Mouse (Mus musculus) forebrain, embryonic 15.5 days (tissue): Measurements from ENCODE around the gene Sptb. TPM values are rescaled to one million over a fixed set of nuclear protein-coding genes. Genes with fewer than 3 reads are reported as not detected.

Experiments
- ATAC-seq: fragments of 200-750 bp; cut with Nextera tagmentation; replicated peaks from 2 replicates; pipeline ENCODE4 v1.8.0; 2017; ENCODE audit warnings: mild to moderate bottlenecking, moderate TSS enrichment, moderate library complexity
- H3K27ac ChIP-seq: fragments of 300-500 bp; sonication (generic); replicated peaks from 2 replicates; pipeline ENCODE4 v1.5.1; 2015; ENCODE audit warnings: mild to moderate bottlenecking, inconsistent platforms
- H3K27me3 ChIP-seq: fragments of 300-500 bp; sonication (generic); 2 replicates; pipeline ENCODE4 v1.6.1; 2015; ENCODE audit warnings: inconsistent platforms
- H3K36me3 ChIP-seq: fragments of 300-500 bp; sonication (generic); 2 replicates; pipeline ENCODE4 v1.6.1; 2015; ENCODE audit warnings: mild to moderate bottlenecking, inconsistent platforms
- H3K4me1 ChIP-seq: fragments of 300-500 bp; sonication (generic); 2 replicates; pipeline ENCODE4 v1.6.1; 2015; ENCODE audit warnings: inconsistent platforms
- H3K4me2 ChIP-seq: fragments of 300-500 bp; sonication (generic); replicated peaks from 2 replicates; pipeline ENCODE4 v1.6.1; 2015; ENCODE audit warnings: mild to moderate bottlenecking, inconsistent platforms
- H3K4me3 ChIP-seq: fragments of 300-500 bp; sonication (generic); 2 replicates; pipeline ENCODE4 v1.5.1; 2015; ENCODE audit warnings: mild to moderate bottlenecking, inconsistent platforms
- H3K9ac ChIP-seq: fragments of 300-500 bp; sonication (generic); replicated peaks from 2 replicates; pipeline ENCODE4 v1.6.1; 2015; ENCODE audit warnings: mild to moderate bottlenecking, inconsistent platforms
- H3K9me3 ChIP-seq: fragments of 300-500 bp; sonication (generic); 2 replicates; pipeline ENCODE4 v1.6.1; 2016; ENCODE audit warnings: inconsistent platforms
- WGBS: fragments of 180-500 bp; shearing (Covaris S2); methylation state at CpG from one replicate; pipeline ENCODE4 v1.1.7; 2015; ENCODE audit warnings: mixed read lengths; 5-methylcytosine and 5-hydroxymethylcytosine counted together
- polyA plus RNA-seq: library from polyadenylated mRNA; unstranded; fragments of >200 nt; fragmentation: Nextera tagmentation; extraction: Ambion mirVana; gene quantifications from 2 replicates; pipeline ENCODE4 v1.2.1, GENCODE M21; 2015

The Sptb gene
- polyA plus RNA-seq, 1 experiment from 2014 or later, result 1.1 TPM

GRCm38 (mm10) chr12:76579806-76580205, 130.5 kb downstream of the Sptb start:
- Histone ChIP-seq H3K9ac (no peak overlapping the region), H3K27ac (no peak overlapping the region), H3K4me3 (no peak overlapping the region), H3K9me3 (no peaks in the 10 kb centered on the region), H3K4me2 (no peak overlapping the region), H3K27me3 (no peaks in the 10 kb centered on the region), H3K4me1 (0 out of 2 replicates have a peak, but pooled peaks cover 8% of the 10 kb centered on the region), H3K36me3 (no peaks in the 10 kb centered on the region)
- WGBS, result 97% methylated on average over 1 of the region's 1 CpGs
- ATAC-seq, result no peak

- 82% methylated on average over 2 of the region's 2 CpGs for WGBS
- H3K27me3 ChIP-seq, result no peaks in the 10 kb centered on the region
- no peak overlapping the region for H3K27ac ChIP-seq
- 0 out of 2 replicates have a peak, but pooled peaks cover 8% of the 10 kb centered on the region for H3K4me1 ChIP-seq
- H3K36me3 ChIP-seq, result no peaks in the 10 kb centered on the region
- no peak overlapping the region for H3K9ac ChIP-seq
- no peaks in the 10 kb centered on the region for H3K9me3 ChIP-seq
- H3K4me3 ChIP-seq, result no peak overlapping the region
- H3K4me2 ChIP-seq, result no peak overlapping the region
- no peak for ATAC-seq
These were observed 131.9 kb downstream of the Sptb start for GRCm38 (mm10) chr12:76578465-76578864.

GRCm38 (mm10) chr12:76577858-76578257, 132.5 kb downstream of the Sptb start:
- H3K27ac ChIP-seq, result no peak overlapping the region
- H3K4me1 ChIP-seq, result 0 out of 2 replicates have a peak, but pooled peaks cover 4% of the 10 kb centered on the region
- H3K27me3 ChIP-seq, result no peaks in the 10 kb centered on the region
- no peak overlapping the region for H3K4me3 ChIP-seq
- H3K36me3 ChIP-seq, result no peaks in the 10 kb centered on the region
- no peak for ATAC-seq
- WGBS, result 94% methylated on average over 16 of the region's 16 CpGs
- no peaks in the 10 kb centered on the region for H3K9me3 ChIP-seq
- no peak overlapping the region for H3K4me2 ChIP-seq
- no peak overlapping the region for H3K9ac ChIP-seq

- no peaks in the 10 kb centered on the region for H3K36me3 ChIP-seq
- H3K4me1 ChIP-seq, result no peaks in the 10 kb centered on the region
- no peak overlapping the region for H3K27ac ChIP-seq
- 95% methylated on average over 8 of the region's 8 CpGs for WGBS
- H3K4me2 ChIP-seq, result no peak overlapping the region
- H3K27me3 ChIP-seq, result no peaks in the 10 kb centered on the region
- no peak overlapping the region for H3K4me3 ChIP-seq
- no peaks in the 10 kb centered on the region for H3K9me3 ChIP-seq
- ATAC-seq, result no peak
- no peak overlapping the region for H3K9ac ChIP-seq
These were observed 133.5 kb downstream of the Sptb start for GRCm38 (mm10) chr12:76576806-76577205.

GRCm38 (mm10) chr12:76576061-76576460, 134.3 kb downstream of the Sptb start:
- Histone ChIP-seq H3K4me3 (no peak overlapping the region), H3K4me1 (no peaks in the 10 kb centered on the region), H3K27me3 (no peaks in the 10 kb centered on the region), H3K36me3 (no peaks in the 10 kb centered on the region), H3K9ac (no peak overlapping the region), H3K27ac (no peak overlapping the region), H3K9me3 (no peaks in the 10 kb centered on the region), H3K4me2 (no peak overlapping the region)
- WGBS, result 90% methylated on average over 9 of the region's 9 CpGs
- ATAC-seq, result no peak

- Histone ChIP-seq H3K4me3 (no peak overlapping the region), H3K27ac (no peak overlapping the region), H3K4me2 (no peak overlapping the region), H3K27me3 (no peaks in the 10 kb centered on the region), H3K9ac (no peak overlapping the region), H3K4me1 (no peaks in the 10 kb centered on the region), H3K9me3 (no peaks in the 10 kb centered on the region), H3K36me3 (no peaks in the 10 kb centered on the region)
- WGBS, result 90% methylated on average over 6 of the region's 6 CpGs
- ATAC-seq, result no peak
These were observed 135.5 kb downstream of the Sptb start for GRCm38 (mm10) chr12:76574815-76575214.

- Histone ChIP-seq H3K27me3 (no peaks in the 10 kb centered on the region), H3K9ac (no peak overlapping the region), H3K4me2 (no peak overlapping the region), H3K4me1 (no peaks in the 10 kb centered on the region), H3K9me3 (no peaks in the 10 kb centered on the region), H3K36me3 (no peaks in the 10 kb centered on the region), H3K4me3 (no peak overlapping the region), H3K27ac (no peak overlapping the region)
- WGBS, result 94% methylated on average over 6 of the region's 6 CpGs
- no peak for ATAC-seq
These were observed 137.0 kb downstream of the Sptb start for GRCm38 (mm10) chr12:76573381-76573780.

GRCm38 (mm10) chr12:76572261-76573251, 137.8 kb downstream of the Sptb start:
- WGBS, result 69% methylated on average over 27 of the region's 27 CpGs
- no peaks in the 10 kb centered on the region for H3K4me1 ChIP-seq
- no peak overlapping the region for H3K4me3 ChIP-seq
- no peaks in the 10 kb centered on the region for H3K36me3 ChIP-seq
- no peaks in the 10 kb centered on the region for H3K9me3 ChIP-seq
- H3K9ac ChIP-seq, result no peak overlapping the region
- no peak overlapping the region for H3K27ac ChIP-seq
- no peak for ATAC-seq
- H3K4me2 ChIP-seq, result no peak overlapping the region
- H3K27me3 ChIP-seq, result no peaks in the 10 kb centered on the region

GRCm38 (mm10) chr12:76571266-76571665, 139.1 kb downstream of the Sptb start:
- no peak overlapping the region for H3K4me3 ChIP-seq
- no peaks in the 10 kb centered on the region for H3K27me3 ChIP-seq
- H3K4me1 ChIP-seq, result no peaks in the 10 kb centered on the region
- H3K9ac ChIP-seq, result no peak overlapping the region
- no peak overlapping the region for H3K27ac ChIP-seq
- WGBS, result 75% methylated on average over 10 of the region's 10 CpGs
- no peaks in the 10 kb centered on the region for H3K9me3 ChIP-seq
- no peak for ATAC-seq
- H3K4me2 ChIP-seq, result no peak overlapping the region
- no peaks in the 10 kb centered on the region for H3K36me3 ChIP-seq

GRCm38 (mm10) chr12:76570221-76570940, 140.0 kb downstream of the Sptb start:
- WGBS, result 77% methylated on average over 9 of the region's 9 CpGs
- Histone ChIP-seq H3K4me1 (no peaks in the 10 kb centered on the region), H3K9ac (no peak overlapping the region), H3K36me3 (no peaks in the 10 kb centered on the region), H3K27ac (no peak overlapping the region), H3K4me2 (no peak overlapping the region), H3K27me3 (no peaks in the 10 kb centered on the region), H3K9me3 (no peaks in the 10 kb centered on the region), H3K4me3 (no peak overlapping the region)
- ATAC-seq, result no peak

GRCm38 (mm10) chr12:76566284-76566683, 144.1 kb downstream of the Sptb start:
- no peaks in the 10 kb centered on the region for H3K36me3 ChIP-seq
- H3K9ac ChIP-seq, result no peak overlapping the region
- no peak overlapping the region for H3K4me2 ChIP-seq
- H3K27me3 ChIP-seq, result no peaks in the 10 kb centered on the region
- H3K4me1 ChIP-seq, result no peaks in the 10 kb centered on the region
- H3K4me3 ChIP-seq, result no peak overlapping the region
- no peak overlapping the region for H3K27ac ChIP-seq
- H3K9me3 ChIP-seq, result no peaks in the 10 kb centered on the region
- ATAC-seq, result no peak
- WGBS, result 93% methylated on average over 10 of the region's 10 CpGs

- Histone ChIP-seq H3K27me3 (no peaks in the 10 kb centered on the region), H3K9ac (no peak overlapping the region), H3K4me1 (no peaks in the 10 kb centered on the region), H3K4me3 (no peak overlapping the region), H3K27ac (no peak overlapping the region), H3K36me3 (no peaks in the 10 kb centered on the region), H3K9me3 (no peaks in the 10 kb centered on the region), H3K4me2 (no peak overlapping the region)
- WGBS, result 83% methylated on average over 4 of the region's 4 CpGs
- no peak for ATAC-seq
These were observed 148.2 kb downstream of the Sptb start for GRCm38 (mm10) chr12:76562196-76562595.
